Mouse (Mus musculus): ENCODE measurements around the gene Nup107. TPM values are rescaled to one million over a fixed set of nuclear protein-coding genes. Genes with fewer than 3 reads are reported as not detected.
"Not testable (repeated sequence)": the region's sequence is repeated elsewhere in the genome, so short reads cannot be mapped to it uniquely, and the experiment has no call there.

Gene Nup107
- polyA plus RNA-seq, 1 experiment = 134 TPM

- Histone ChIP-seq H3K27ac (ENCODE audit: insufficient read depth, low read length) (no peak overlapping the region), H3K36me3 (ENCODE audit: control insufficient read depth, insufficient read depth, low read length, poor library complexity, severe bottlenecking) (peaks cover 11% of the 10 kb centered on the region), H3K9me3 (replicated peaks; ENCODE audit: control insufficient read depth, insufficient read depth, low read length, poor library complexity, severe bottlenecking) (no peaks in the 10 kb centered on the region), H3K27me3 (ENCODE audit: control insufficient read depth, insufficient read depth, low read length, poor library complexity, severe bottlenecking) (no peaks in the 10 kb centered on the region), H3K4me1 (ENCODE audit: control insufficient read depth, insufficient read depth, low read length) (no peaks in the 10 kb centered on the region), H3K4me3 (ENCODE audit: low read depth, low read length) (no peak overlapping the region), H3K9ac (ENCODE audit: low read depth, poor library complexity, severe bottlenecking) (no peak overlapping the region)
- TF ChIP-seq EP300 (IDR thresholded peaks at IDR 0.05; ENCODE audit: insufficient read depth, low read depth, low read length) (no peak), CTCF (IDR thresholded peaks at IDR 0.05; ENCODE audit: low read depth, low read length) (no peak), POLR2A (IDR thresholded peaks at IDR 0.05; ENCODE audit: insufficient read depth, low read length) (no peak)
Measured at GRCm38 (mm10) chr10:117739648-117739948, 52.9 kb downstream of the Nup107 start.

- no peak for TF ChIP-seq EP300 (IDR thresholded peaks at IDR 0.05; ENCODE audit: insufficient read depth, low read depth, low read length)
- TF ChIP-seq POLR2A (IDR thresholded peaks at IDR 0.05; ENCODE audit: insufficient read depth, low read length) = no peak
- no peak for TF ChIP-seq CTCF (IDR thresholded peaks at IDR 0.05; ENCODE audit: low read depth, low read length)
- H3K27me3 ChIP-seq (ENCODE audit: control insufficient read depth, insufficient read depth, low read length, poor library complexity, severe bottlenecking) = no peaks in the 10 kb centered on the region
- no peak overlapping the region for H3K27ac ChIP-seq (ENCODE audit: insufficient read depth, low read length)
- no peak overlapping the region for H3K4me3 ChIP-seq (ENCODE audit: low read depth, low read length)
- H3K9ac ChIP-seq (ENCODE audit: low read depth, poor library complexity, severe bottlenecking) = no peak overlapping the region
- H3K9me3 ChIP-seq (replicated peaks; ENCODE audit: control insufficient read depth, insufficient read depth, low read length, poor library complexity, severe bottlenecking) = no peaks in the 10 kb centered on the region
- no peaks in the 10 kb centered on the region for H3K4me1 ChIP-seq (ENCODE audit: control insufficient read depth, insufficient read depth, low read length)
- H3K36me3 ChIP-seq (ENCODE audit: control insufficient read depth, insufficient read depth, low read length, poor library complexity, severe bottlenecking) = peaks cover 8% of the 10 kb centered on the region
Measured at GRCm38 (mm10) chr10:117738928-117739647, 53.4 kb downstream of the Nup107 start.

- no peak overlapping the region for H3K9ac ChIP-seq (ENCODE audit: low read depth, poor library complexity, severe bottlenecking)
- no peak overlapping the region for H3K27ac ChIP-seq (ENCODE audit: insufficient read depth, low read length)
- peaks cover 4% of the 10 kb centered on the region; the same call in 1 of the 2 replicates for H3K36me3 ChIP-seq (ENCODE audit: control insufficient read depth, insufficient read depth, low read length, poor library complexity, severe bottlenecking)
- H3K4me1 ChIP-seq (ENCODE audit: control insufficient read depth, insufficient read depth, low read length) = no peaks in the 10 kb centered on the region
- no peak overlapping the region for H3K4me3 ChIP-seq (ENCODE audit: low read depth, low read length)
- H3K27me3 ChIP-seq (ENCODE audit: control insufficient read depth, insufficient read depth, low read length, poor library complexity, severe bottlenecking) = no peaks in the 10 kb centered on the region
- TF ChIP-seq EP300 (IDR thresholded peaks at IDR 0.05; ENCODE audit: insufficient read depth, low read depth, low read length) = no peak
- no peak for TF ChIP-seq POLR2A (IDR thresholded peaks at IDR 0.05; ENCODE audit: insufficient read depth, low read length)
- TF ChIP-seq CTCF (IDR thresholded peaks at IDR 0.05; ENCODE audit: low read depth, low read length) = no peak
- H3K9me3 ChIP-seq (replicated peaks; ENCODE audit: control insufficient read depth, insufficient read depth, low read length, poor library complexity, severe bottlenecking) = no peaks in the 10 kb centered on the region
Measured at GRCm38 (mm10) chr10:117738140-117738921, 54.2 kb downstream of the Nup107 start.

DNA sequence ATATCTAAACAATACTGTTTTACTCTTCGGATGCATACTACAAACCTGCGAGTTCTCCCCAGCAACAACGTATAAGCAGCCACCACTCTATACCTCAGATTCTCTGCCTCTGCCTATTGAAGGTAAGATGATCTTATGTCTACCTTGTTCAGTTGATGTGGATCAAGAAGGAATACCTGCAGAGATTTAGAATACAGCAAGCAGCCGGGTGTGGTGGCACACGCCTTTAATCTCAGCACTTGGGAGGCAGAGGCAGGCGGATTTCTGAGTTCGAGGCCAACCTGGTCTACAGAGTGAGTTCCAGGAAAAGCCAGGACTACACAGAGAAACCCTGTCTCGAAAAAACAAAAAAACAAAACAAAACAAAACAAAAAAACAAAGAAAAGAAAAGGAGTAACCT is 55.0 kb downstream of the Nup107 start:
- H3K27me3 ChIP-seq (ENCODE audit: control insufficient read depth, insufficient read depth, low read length, poor library complexity, severe bottlenecking); H3K4me1 ChIP-seq (ENCODE audit: control insufficient read depth, insufficient read depth, low read length); H3K36me3 ChIP-seq (ENCODE audit: control insufficient read depth, insufficient read depth, low read length, poor library complexity, severe bottlenecking); H3K4me3 ChIP-seq (ENCODE audit: low read depth, low read length); H3K9me3 ChIP-seq (replicated peaks; ENCODE audit: control insufficient read depth, insufficient read depth, low read length, poor library complexity, severe bottlenecking); H3K9ac ChIP-seq (ENCODE audit: low read depth, poor library complexity, severe bottlenecking); H3K27ac ChIP-seq (ENCODE audit: insufficient read depth, low read length): not testable (repeated sequence)

- Histone ChIP-seq H3K27ac (ENCODE audit: insufficient read depth, low read length) (no peak overlapping the region), H3K9ac (ENCODE audit: low read depth, poor library complexity, severe bottlenecking) (no peak overlapping the region), H3K9me3 (replicated peaks; ENCODE audit: control insufficient read depth, insufficient read depth, low read length, poor library complexity, severe bottlenecking) (no peaks in the 10 kb centered on the region), H3K4me3 (ENCODE audit: low read depth, low read length) (no peak overlapping the region), H3K36me3 (ENCODE audit: control insufficient read depth, insufficient read depth, low read length, poor library complexity, severe bottlenecking) (peaks cover 4% of the 10 kb centered on the region; the same call in 1 of the 2 replicates), H3K4me1 (ENCODE audit: control insufficient read depth, insufficient read depth, low read length) (no peaks in the 10 kb centered on the region), H3K27me3 (ENCODE audit: control insufficient read depth, insufficient read depth, low read length, poor library complexity, severe bottlenecking) (no peaks in the 10 kb centered on the region)
- TF ChIP-seq CTCF (IDR thresholded peaks at IDR 0.05; ENCODE audit: low read depth, low read length) = no peak
- TF ChIP-seq POLR2A (IDR thresholded peaks at IDR 0.05; ENCODE audit: insufficient read depth, low read length) = no peak
- no peak for TF ChIP-seq EP300 (IDR thresholded peaks at IDR 0.05; ENCODE audit: insufficient read depth, low read depth, low read length)
Measured at GRCm38 (mm10) chr10:117737075-117737474, 55.4 kb downstream of the Nup107 start.

- Histone ChIP-seq H3K9me3 (replicated peaks; ENCODE audit: control insufficient read depth, insufficient read depth, low read length, poor library complexity, severe bottlenecking) (no peaks in the 10 kb centered on the region), H3K27me3 (ENCODE audit: control insufficient read depth, insufficient read depth, low read length, poor library complexity, severe bottlenecking) (no peaks in the 10 kb centered on the region), H3K36me3 (ENCODE audit: control insufficient read depth, insufficient read depth, low read length, poor library complexity, severe bottlenecking) (peaks cover 4% of the 10 kb centered on the region; the same call in 1 of the 2 replicates), H3K4me3 (ENCODE audit: low read depth, low read length) (no peak overlapping the region), H3K27ac (ENCODE audit: insufficient read depth, low read length) (no peak overlapping the region), H3K4me1 (ENCODE audit: control insufficient read depth, insufficient read depth, low read length) (no peaks in the 10 kb centered on the region), H3K9ac (ENCODE audit: low read depth, poor library complexity, severe bottlenecking) (no peak overlapping the region)
- TF ChIP-seq CTCF (IDR thresholded peaks at IDR 0.05; ENCODE audit: low read depth, low read length) (no peak), POLR2A (IDR thresholded peaks at IDR 0.05; ENCODE audit: insufficient read depth, low read length) (no peak), EP300 (IDR thresholded peaks at IDR 0.05; ENCODE audit: insufficient read depth, low read depth, low read length) (no peak)
Measured at GRCm38 (mm10) chr10:117736573-117736972, 55.9 kb downstream of the Nup107 start.

DNA sequence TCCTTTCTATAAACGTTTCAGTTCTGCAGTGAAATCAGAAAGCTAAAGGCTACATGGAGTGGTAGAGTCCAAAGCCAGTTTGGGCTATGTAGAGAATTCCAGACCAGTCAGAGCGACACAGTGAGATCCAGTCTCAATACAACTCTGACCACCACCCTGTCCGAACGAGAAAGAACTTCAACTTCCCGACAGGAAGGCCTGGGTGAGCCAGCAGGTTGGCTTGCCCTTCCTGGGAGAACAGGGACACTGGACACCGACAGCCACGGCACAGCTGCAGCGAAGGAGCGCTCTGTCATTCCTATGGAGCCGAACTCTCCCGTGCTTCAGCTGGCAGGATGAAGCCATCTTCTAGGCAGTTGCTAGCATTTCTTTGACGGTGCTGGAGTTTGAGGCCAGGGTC is 57.1 kb downstream of the Nup107 start:
- H3K27ac ChIP-seq (ENCODE audit: insufficient read depth, low read length); H3K9me3 ChIP-seq (replicated peaks; ENCODE audit: control insufficient read depth, insufficient read depth, low read length, poor library complexity, severe bottlenecking); H3K9ac ChIP-seq (ENCODE audit: low read depth, poor library complexity, severe bottlenecking); H3K27me3 ChIP-seq (ENCODE audit: control insufficient read depth, insufficient read depth, low read length, poor library complexity, severe bottlenecking); H3K4me3 ChIP-seq (ENCODE audit: low read depth, low read length); H3K36me3 ChIP-seq (ENCODE audit: control insufficient read depth, insufficient read depth, low read length, poor library complexity, severe bottlenecking); H3K4me1 ChIP-seq (ENCODE audit: control insufficient read depth, insufficient read depth, low read length): not testable (repeated sequence)

DNA sequence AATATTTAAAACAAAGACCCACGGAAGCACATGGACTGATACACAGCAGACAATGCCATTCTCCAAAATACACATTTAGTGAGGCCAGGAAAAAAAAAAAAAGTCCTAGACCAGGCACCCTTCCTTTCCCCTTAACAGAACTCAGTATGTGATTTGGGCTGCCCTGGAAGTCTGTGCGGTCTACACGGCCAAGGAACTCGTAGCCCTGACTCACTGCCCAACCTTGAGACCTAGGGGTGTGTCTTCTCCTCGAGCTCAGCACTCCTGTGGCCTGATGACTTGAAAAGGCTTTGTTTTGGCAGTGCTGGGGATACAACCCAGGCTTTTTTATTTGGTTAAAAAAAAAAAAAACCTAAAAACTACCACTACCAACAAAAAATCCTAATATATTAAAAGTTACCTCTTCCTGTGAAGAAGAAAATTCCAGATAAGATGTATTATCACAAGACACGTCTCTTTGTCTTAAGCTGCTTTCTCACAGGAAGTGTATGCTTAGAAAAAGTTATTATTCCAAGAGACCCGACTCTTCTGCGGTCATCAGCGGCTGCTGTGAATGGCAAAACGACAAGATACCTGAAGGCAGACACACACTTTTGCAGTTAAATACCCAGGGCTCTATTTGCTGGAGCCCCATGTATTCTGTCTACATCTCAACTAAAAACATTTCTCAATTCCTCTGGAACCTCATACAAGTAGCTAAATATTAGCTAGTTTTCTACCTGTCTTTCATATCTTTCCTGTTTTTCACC is 58.2 kb downstream of the Nup107 start:
- not testable (repeated sequence) for H3K4me1 ChIP-seq (ENCODE audit: control insufficient read depth, insufficient read depth, low read length); H3K9me3 ChIP-seq (replicated peaks; ENCODE audit: control insufficient read depth, insufficient read depth, low read length, poor library complexity, severe bottlenecking); H3K36me3 ChIP-seq (ENCODE audit: control insufficient read depth, insufficient read depth, low read length, poor library complexity, severe bottlenecking); H3K4me3 ChIP-seq (ENCODE audit: low read depth, low read length); H3K9ac ChIP-seq (ENCODE audit: low read depth, poor library complexity, severe bottlenecking); H3K27ac ChIP-seq (ENCODE audit: insufficient read depth, low read length); H3K27me3 ChIP-seq (ENCODE audit: control insufficient read depth, insufficient read depth, low read length, poor library complexity, severe bottlenecking)
